Mouse (Mus musculus) midbrain, embryonic 15.5 days (tissue): ENCODE measurements around the gene Wdr34. TPM values are rescaled to one million over a fixed set of nuclear protein-coding genes. Genes with fewer than 3 reads are reported as not detected.

ENCODE experiments used
- ATAC-seq: fragments of 200-750 bp; cut with Nextera tagmentation; replicated peaks from 2 replicates; pipeline ENCODE4 v1.8.0; 2017; ENCODE audit warnings: moderate TSS enrichment
- H3K27ac ChIP-seq: fragments of 300-500 bp; sonication (generic); 2 replicates; pipeline ENCODE4 v1.5.1; 2015; ENCODE audit warnings: mild to moderate bottlenecking, inconsistent platforms
- H3K27me3 ChIP-seq: fragments of 300-500 bp; sonication (generic); replicated peaks from 2 replicates; pipeline ENCODE4 v1.6.1; 2015; ENCODE audit warnings: inconsistent platforms
- H3K36me3 ChIP-seq: fragments of 300-500 bp; sonication (generic); replicated peaks from 2 replicates; pipeline ENCODE4 v1.6.1; 2015; ENCODE audit warnings: inconsistent platforms
- H3K4me1 ChIP-seq: fragments of 300-500 bp; sonication (generic); 2 replicates; pipeline ENCODE4 v1.6.1; 2015; ENCODE audit warnings: inconsistent platforms
- H3K4me2 ChIP-seq: fragments of 300-500 bp; sonication (generic); 2 replicates; pipeline ENCODE4 v1.6.1; 2015; ENCODE audit warnings: inconsistent platforms, mild to moderate bottlenecking, moderate library complexity
- H3K4me3 ChIP-seq: fragments of 300-500 bp; sonication (generic); 2 replicates; pipeline ENCODE4 v1.5.1; 2015; ENCODE audit warnings: mild to moderate bottlenecking, inconsistent platforms
- H3K9ac ChIP-seq: fragments of 300-500 bp; sonication (generic); 2 replicates; pipeline ENCODE4 v1.6.1; 2015; ENCODE audit warnings: mild to moderate bottlenecking, inconsistent platforms
- H3K9me3 ChIP-seq: fragments of 300-500 bp; sonication (generic); 2 replicates; pipeline ENCODE4 v1.6.1; 2016; ENCODE audit warnings: inconsistent platforms
- WGBS: fragments of 180-500 bp; shearing (Covaris S2); methylation state at CpG from one replicate; pipeline ENCODE4 v1.1.7; 2015; ENCODE audit warnings: mixed read lengths; 5-methylcytosine and 5-hydroxymethylcytosine counted together
- microRNA-seq: library from miRNA; unstranded; fragments of <30 nt; microRNA quantifications from one replicate; pipeline ENCODE4, GENCODE M21; 2016
- polyA plus RNA-seq: library from polyadenylated mRNA; unstranded; fragments of >200 nt; fragmentation: Nextera tagmentation; extraction: Ambion mirVana; gene quantifications from 2 replicates; pipeline ENCODE4 v1.2.1, GENCODE M21; 2015

Gene Wdr34
- polyA plus RNA-seq, 1 experiment from 2014 or later: 88.7 TPM

GRCm38 (mm10) chr2:29991962-29992361 lies 56.7 kb downstream of the Wdr34 start:
- no peak overlapping the region for H3K27ac ChIP-seq
- no peak for ATAC-seq
- H3K9me3 ChIP-seq: no peaks in the 10 kb centered on the region
- no peaks in the 10 kb centered on the region for H3K27me3 ChIP-seq
- H3K36me3 ChIP-seq: peaks cover 95% of the 10 kb centered on the region
- no peak overlapping the region for H3K9ac ChIP-seq
- no peak overlapping the region for H3K4me2 ChIP-seq
- no peak overlapping the region for H3K4me3 ChIP-seq
- 51% methylated on average over 2 of the region's 2 CpGs for WGBS
- H3K4me1 ChIP-seq: no peaks in the 10 kb centered on the region

Small RNA genes lying within 50 kb of the gene (microRNA-seq; reads per million reads assigned to microRNA genes)
- not detected for gene Mir6997

Other genes with a start within 250 kb of the Wdr34 start
- gene Slc27a4, start 246.2 kb downstream of the Wdr34 start, polyA plus RNA-seq: 45.9 and 50.9 TPM in 2 replicates
- gene Urm1, start 228.8 kb downstream of the Wdr34 start, polyA plus RNA-seq: 20.9 and 28.3 TPM in 2 replicates
- 18.1 and 19.0 TPM in 2 replicates for gene Cercam, start 179.7 kb downstream of the Wdr34 start, polyA plus RNA-seq
- 67.3 and 75.9 TPM in 2 replicates for gene Odf2, start 159.7 kb downstream of the Wdr34 start, polyA plus RNA-seq
- 75.1 and 78.0 TPM in 2 replicates for gene Gle1, start 113.5 kb downstream of the Wdr34 start, polyA plus RNA-seq
- 238 and 239 TPM in 2 replicates for gene Sptan1, start 83.3 kb downstream of the Wdr34 start, polyA plus RNA-seq
- 338 and 355 TPM in 2 replicates for gene Set, start 8.5 kb upstream of the Wdr34 start, polyA plus RNA-seq
- 1.8 and 1.9 TPM in 2 replicates for gene Pkn3, start 28.8 kb upstream of the Wdr34 start, polyA plus RNA-seq
- gene Zdhhc12, start 44.8 kb upstream of the Wdr34 start, polyA plus RNA-seq: 20.5 and 21.0 TPM in 2 replicates
- gene Zer1, start 75.7 kb upstream of the Wdr34 start, polyA plus RNA-seq: 16.5 and 17.7 TPM in 2 replicates
- 12.3 and 13.7 TPM in 2 replicates for gene Tbc1d13, start 84.9 kb upstream of the Wdr34 start, polyA plus RNA-seq
- 19.5 and 20.4 TPM in 2 replicates for gene Endog, start 122.6 kb upstream of the Wdr34 start, polyA plus RNA-seq
- gene Spout1, start 129.6 kb upstream of the Wdr34 start, polyA plus RNA-seq: 65.3 and 69.9 TPM in 2 replicates
- 15.0 and 16.8 TPM in 2 replicates for gene Kyat1, start 157.0 kb upstream of the Wdr34 start, polyA plus RNA-seq
- 62.5 and 62.7 TPM in 2 replicates for gene Lrrc8a, start 188.8 kb upstream of the Wdr34 start, polyA plus RNA-seq
- gene Gm28035, start 191.7 kb upstream of the Wdr34 start, polyA plus RNA-seq: 0.31 and 0.38 TPM in 2 replicates
- 7.0 and 7.3 TPM in 2 replicates for gene Phyhd1, start 217.3 kb upstream of the Wdr34 start, polyA plus RNA-seq
- not detected in 2 replicates for gene Gm28038, start 232.2 kb upstream of the Wdr34 start, polyA plus RNA-seq
- 40.7 TPM in 2 replicates for gene Dolk, start 237.5 kb upstream of the Wdr34 start, polyA plus RNA-seq
- gene Nup188, start 237.5 kb upstream of the Wdr34 start, polyA plus RNA-seq: 22.6 and 22.7 TPM in 2 replicates